In the genomic region with DNA sequence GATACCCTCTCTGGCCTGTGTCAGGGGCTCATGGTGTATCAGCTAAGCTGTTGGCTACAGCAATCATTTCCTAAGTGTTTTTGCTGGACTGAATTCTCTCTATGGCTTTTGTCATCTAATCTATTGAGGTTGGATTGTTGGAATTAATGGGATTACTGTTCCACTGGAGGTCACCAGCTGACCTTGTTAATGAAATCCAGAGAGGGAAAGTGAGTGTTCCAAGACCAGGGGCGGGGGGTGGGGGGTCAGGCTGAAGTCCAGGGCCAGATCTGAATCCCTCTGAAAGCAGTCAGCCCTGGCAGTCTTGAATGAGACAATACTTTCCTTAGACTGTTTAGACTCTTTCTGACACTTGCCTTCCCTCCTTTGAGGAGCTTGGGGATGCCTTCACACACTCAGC, we compare ENCODE assay signal across 16 mouse cellular contexts.
"Had no signal": no experiment of that assay in that cellular context is flagged by ENCODE, and none has a peak within 500 bp of the region (broad histone marks: within the 10 kb centered on the region; RNA-seq: fewer than 3 reads in every experiment).

No protein-coding gene starts in this region.

- DNase-seq: kidney, adult 18-20 months; kidney, postnatal 10 days; kidney, postnatal 4 days; left cerebral cortex, postnatal 4 days; lung, adult 2 months; lung, postnatal 10 days; right cerebral cortex, postnatal 14 days; thymus, adult 18-20 months; thymus, postnatal 25 days had no signal

- H3K27me3 ChIP-seq: limb, embryonic 13.5 days; megakaryocyte, embryonic 14.5 days; neural tube, embryonic 12.5 days had no signal

- H3K9ac ChIP-seq: limb, embryonic 13.5 days; liver, embryonic 14.5 days; midbrain, embryonic 13.5 days; neural tube, embryonic 12.5 days had no signal

- H3K4me3 ChIP-seq: layer of hippocampus, adult 2 months; limb, embryonic 13.5 days; megakaryocyte, embryonic 14.5 days; midbrain, embryonic 13.5 days; neural tube, embryonic 12.5 days had no signal

- ATAC-seq: midbrain, embryonic 13.5 days had no signal

- H3K4me2 ChIP-seq: limb, embryonic 13.5 days; midbrain, embryonic 13.5 days; neural tube, embryonic 12.5 days had no signal

- H3K9me3 ChIP-seq: limb, embryonic 13.5 days; midbrain, embryonic 13.5 days; neural tube, embryonic 12.5 days had no signal

- H3K27ac ChIP-seq: layer of hippocampus, adult 2 months; limb, embryonic 13.5 days; liver, embryonic 14.5 days; macrophage; midbrain, embryonic 13.5 days; neural tube, embryonic 12.5 days had no signal

- H3K4me1 ChIP-seq: megakaryocyte, embryonic 14.5 days had no signal

- H3K36me3 ChIP-seq: limb, embryonic 13.5 days; midbrain, embryonic 13.5 days; neural tube, embryonic 12.5 days had no signal
